Mouse (Mus musculus) cerebellum, adult 9-11 months (tissue): Measurements from ENCODE around the gene Dnajb1.
"Not testable (repeated sequence)": the region's sequence is repeated elsewhere in the genome, so short reads cannot be mapped to it uniquely, and the experiment has no call there.

Source experiments
- DNase-seq: peaks from one replicate; pipeline ENCODE4 v3.0.0; 2022

The Dnajb1 gene

DNA sequence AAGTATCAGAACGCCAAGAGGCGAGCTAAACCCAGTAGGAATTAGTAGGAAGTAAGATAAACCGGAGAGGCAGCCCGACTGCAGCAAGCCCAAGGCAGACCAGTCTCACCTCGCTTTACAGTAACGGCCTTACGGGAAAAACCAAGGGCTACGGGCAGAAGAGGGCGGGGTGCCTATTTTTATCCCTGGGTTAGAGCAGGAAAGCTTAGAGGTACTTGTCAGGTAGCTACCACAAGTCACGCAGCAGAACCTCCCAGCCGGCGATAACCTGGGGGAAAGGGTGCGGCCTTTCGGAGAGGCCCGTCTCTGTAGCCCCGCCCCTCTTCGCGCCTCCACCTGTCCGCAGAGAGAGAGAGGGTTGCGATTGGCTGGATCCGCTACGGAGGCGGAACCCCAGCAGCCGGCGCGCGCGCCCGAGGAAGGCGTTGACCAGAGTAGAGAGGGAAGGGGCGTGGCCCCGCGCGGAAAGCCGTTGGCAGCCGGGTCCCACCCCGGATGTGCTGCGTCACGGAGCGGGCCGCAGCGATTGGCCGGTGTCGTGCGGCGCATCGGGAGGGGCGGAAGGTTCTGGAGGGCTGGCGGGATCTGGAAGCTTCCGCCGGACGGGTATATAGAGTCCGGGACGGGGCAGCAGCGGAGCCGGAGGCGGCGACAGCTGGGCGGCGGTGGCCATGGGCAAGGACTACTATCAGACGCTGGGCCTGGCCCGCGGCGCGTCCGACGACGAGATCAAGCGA lies at the start of gene Dnajb1, which contains the start of gene Tecr:
Gene Dnajb1 (plus strand): TSS at position 533 of the 737 bp plus-strand sequence.
Gene Tecr (minus strand): TSS at position 311 of the 737 bp plus-strand sequence.
- peak; percentile 100 for DNase-seq

DNA sequence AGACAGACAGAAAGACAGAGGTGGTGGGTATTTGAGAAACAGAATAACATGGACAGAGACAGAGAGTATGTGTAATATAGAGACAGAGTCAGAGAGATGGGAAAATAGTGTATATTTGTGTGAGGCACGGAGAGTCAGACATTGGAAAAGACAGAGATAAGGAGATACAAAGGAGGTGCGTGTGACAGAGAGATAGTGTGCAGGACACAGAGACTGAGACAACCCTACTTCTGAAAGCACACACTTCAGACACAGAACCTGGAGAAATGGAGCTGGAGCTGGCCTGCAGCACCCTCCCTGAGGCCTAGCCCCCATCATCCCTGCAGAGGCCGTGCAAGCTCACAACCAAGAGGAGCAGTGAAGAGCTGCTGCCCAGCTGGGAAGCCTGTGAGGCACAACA lies 45.3 kb upstream of the Dnajb1 start:
- no peak for DNase-seq

DNA sequence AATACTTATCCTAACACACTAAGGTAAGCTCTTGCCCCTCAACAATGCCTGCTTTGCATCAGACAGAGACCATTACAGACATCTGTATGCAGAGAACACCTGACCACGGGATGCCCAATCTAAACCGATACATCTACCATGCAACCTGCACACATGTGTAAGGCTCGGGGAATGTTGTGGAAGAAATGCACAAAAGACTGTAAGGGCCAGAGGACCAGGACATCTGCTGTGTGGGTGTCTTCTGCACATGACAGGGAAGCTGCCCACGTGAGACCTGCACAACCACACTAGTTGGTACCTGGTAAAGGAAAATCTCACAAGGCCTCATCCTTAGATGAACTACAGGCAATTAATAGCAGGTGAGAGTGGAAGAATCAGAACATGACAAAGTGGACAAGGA lies 44.7 kb upstream of the Dnajb1 start:
- DNase-seq = no peak

DNA sequence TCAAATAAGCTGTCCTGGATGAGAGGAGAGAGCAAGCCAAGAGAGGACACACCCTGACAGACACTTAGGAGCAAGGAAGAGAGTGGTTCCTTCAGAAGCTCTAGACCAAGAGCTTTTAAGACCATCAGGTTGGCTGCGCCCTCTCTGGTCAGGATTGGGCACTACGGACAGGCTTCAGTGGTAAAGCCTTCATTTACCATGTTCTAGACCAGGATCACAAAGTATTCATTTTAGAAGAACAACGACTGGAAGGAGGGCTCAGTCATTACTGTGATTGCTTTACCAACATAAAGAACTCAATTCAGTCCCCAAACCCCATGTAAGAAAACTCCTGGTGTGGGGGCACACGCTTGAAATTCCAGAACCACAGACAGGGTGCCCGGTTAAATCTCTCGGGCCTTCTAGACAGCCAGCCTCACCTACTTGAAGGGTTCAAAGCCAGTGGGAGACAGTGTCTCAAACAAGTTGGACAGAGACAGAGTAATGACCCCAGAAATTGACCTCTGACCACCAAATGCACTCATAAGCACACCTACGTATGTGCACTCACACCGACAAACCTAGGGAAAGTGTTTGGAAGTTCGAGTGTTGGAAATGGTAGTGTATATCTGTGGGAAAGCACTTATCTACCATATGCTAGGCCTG lies 42.1 kb upstream of the Dnajb1 start:
- DNase-seq = peak; percentile 48

DNA sequence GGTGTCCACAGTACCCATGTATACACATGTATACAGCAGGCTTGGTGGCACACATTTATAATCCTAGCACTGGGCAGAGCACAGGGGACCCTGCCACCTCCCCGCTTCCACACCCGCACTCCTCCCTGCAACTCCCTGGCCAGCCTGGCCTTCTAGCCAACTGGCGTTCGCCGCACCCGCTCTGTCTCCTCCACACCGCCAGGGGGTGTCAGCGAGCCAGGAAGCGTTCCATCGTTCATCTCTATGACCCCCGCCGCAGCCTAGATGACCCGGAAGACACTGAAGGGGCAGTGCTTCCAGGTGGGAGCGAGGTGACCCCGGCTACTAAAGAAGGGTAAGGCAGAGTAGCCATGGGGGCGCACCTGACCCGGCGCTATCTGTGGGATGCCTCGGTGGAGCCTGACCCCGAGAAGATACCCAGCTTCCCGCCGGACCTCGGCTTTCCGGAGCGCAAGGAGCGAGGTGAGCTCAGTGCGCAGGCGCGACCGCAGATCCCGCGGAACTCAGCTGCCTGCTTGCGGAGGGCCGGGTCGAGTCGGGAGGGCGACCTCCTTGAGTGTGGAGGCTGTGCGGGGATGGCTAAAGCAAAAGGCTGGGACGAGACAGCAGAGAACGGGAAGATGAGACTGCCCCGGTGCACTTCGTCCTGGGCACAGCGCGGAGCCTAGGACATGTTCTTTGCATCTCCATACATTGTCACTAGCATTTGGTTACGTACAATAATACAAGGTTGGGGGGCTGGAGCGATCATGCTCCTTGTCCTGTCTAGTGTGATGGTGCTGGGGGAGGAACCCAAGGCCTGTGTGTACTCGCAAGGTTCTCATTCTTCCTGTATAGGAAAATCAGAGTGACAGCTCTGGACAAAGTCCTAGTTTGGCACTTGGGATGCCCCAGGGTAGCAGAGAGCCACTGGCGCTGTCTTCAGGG lies 41.3 kb upstream of the Dnajb1 start, which contains the start of gene Ndufb7:
Gene Ndufb7 (plus strand): TSS at position 203 of the 927 bp plus-strand sequence.
- DNase-seq = peak; percentile 96

DNA sequence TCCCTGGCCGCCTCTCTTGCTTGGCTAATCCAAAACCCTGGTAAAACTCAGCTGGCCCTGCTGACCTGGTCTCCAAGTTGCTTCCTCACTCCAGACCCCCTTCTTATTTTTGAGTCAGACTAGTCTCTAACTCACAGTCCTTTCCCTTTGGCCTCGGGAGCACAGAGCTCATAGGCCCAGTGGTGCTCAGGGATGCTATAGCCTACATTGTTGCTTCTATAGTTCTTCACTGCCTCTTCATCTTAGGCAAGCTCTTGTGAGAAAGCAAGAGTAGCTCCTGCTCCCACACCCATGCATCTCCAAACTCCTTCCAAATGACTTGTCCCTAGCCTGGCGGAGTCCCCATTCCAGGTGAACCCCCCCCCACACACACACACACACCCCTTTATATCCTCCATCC lies 40.3 kb upstream of the Dnajb1 start:
- peak; percentile 20 for DNase-seq

DNA sequence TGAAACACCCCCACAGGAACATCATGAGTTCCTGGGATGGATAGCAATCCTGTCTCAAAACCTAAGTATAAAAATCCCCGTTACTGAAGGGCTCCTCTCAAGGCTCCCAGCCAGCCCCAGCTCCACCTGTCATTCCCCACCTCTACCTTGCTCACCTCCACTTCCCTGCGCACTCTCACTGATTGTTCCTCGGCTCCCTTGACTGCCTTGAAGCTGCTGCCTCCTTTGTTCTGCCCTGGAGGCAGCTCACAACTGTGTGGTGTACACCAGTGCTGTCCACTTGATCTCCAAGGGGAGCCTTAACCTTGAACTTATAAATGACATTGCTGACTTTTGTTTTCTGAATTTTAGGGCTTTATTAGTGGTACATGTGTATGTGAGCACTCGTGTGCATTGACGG lies 39.9 kb upstream of the Dnajb1 start:
- peak; percentile 21 for DNase-seq

DNA sequence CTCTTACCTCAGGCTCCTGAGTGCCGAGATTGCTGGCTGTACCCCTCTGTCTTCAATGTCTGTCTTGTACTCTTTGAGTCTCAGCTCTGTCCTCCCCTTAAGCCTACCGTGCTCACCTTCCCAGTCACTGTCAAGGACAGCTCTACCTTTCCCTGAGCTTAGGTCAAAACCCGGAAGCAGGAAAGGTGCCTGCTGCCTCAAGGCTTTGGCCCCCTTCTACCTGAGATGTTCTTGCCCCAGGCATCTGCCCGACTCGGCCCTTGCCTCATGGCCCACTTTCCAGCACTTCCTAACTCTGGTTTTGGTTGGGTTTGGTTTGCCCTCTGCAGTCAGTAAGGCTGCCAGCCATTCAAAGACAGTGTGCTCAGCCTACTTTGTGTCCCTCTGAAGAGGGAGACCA lies 39.2 kb upstream of the Dnajb1 start:
- DNase-seq = no peak

DNA sequence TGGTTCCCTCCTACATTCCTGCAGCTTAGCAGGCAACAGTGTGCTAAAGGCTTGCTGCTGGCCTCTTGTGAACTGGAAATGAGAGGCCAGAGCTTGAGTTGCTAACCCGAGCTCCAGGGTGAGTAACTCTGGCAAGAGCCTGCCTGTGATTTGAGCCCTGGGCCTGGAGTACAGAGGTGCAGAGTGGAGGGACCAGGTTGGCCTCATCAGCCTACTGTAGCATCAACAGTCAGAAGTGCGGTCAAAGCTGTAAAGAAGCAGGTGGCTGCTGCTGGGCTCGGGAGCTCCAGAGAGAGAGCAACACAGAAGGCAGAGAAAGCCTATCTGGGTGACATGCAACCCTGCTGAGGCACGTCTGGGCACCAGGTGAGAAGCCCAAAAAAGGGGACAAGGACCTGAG lies 38.8 kb upstream of the Dnajb1 start:
- DNase-seq = peak; percentile 11

DNA sequence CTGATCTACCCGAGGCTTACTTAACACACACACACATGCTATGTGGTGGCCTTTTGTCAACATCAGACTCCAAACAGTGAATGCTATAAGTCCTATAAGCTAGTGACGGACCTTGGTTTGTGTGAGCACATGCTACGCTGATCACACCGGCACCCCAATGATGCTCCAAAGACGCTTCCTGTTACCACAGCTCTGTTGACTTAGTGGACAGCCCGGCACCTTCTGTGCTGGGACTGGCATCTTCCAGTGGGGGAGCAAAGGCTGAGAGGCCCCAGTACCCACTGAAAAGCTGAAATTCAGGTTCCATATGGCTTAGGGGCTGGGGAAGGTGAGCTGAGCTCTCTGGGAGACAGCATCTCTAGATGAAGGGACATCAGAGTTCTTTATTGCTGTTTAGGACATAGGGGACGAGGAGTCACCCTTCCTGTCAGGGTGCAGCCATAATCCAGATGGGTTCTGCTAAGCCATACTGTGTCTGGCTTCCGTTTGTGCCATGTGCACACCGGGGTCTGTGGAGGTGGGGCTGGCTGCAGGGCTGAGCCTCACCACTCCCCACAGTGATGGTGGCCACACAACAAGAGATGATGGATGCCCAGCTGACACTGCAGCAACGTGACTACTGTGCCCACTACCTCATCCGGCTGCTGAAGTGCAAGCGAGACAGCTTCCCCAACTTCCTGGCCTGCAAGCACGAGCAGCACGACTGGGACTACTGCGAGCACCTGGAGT lies 37.6 kb upstream of the Dnajb1 start:
- peak; percentile 23 for DNase-seq

DNA sequence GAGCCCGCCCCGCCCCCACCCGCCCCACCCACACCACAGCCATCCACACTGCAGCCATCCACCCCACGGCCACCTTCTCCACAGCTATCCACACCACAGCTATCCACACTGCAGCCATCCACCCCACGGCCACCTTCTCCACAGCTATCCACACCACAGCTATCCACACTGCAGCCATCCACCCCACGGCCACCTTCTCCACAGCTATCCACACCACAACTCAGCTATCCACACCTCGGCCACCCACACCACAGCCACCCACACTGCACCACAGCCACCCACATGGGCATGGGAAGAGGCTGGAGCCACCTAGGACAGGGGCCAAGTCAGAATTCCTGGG lies 37.0 kb upstream of the Dnajb1 start:
- DNase-seq = not testable (repeated sequence)

DNA sequence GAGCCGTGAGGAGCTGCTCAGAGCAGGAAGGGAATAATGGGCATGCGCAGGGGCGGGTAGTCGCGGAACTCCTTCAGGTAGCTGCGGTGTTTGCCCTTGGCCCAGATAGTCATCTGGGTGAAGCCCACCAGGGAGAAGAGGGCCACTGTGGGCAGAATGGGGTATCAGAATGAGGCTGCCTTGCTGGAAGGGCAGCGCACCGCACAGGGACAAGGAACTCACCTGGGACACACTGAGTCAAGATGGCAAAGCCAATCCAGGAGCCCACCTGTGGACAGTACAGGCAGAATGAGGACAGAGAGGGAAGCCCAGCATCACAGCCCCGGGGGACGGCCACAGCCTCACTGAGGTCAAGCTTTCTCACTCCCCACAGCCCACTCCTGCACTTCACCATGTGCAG lies 36.2 kb upstream of the Dnajb1 start:
- peak; percentile 34 for DNase-seq

DNA sequence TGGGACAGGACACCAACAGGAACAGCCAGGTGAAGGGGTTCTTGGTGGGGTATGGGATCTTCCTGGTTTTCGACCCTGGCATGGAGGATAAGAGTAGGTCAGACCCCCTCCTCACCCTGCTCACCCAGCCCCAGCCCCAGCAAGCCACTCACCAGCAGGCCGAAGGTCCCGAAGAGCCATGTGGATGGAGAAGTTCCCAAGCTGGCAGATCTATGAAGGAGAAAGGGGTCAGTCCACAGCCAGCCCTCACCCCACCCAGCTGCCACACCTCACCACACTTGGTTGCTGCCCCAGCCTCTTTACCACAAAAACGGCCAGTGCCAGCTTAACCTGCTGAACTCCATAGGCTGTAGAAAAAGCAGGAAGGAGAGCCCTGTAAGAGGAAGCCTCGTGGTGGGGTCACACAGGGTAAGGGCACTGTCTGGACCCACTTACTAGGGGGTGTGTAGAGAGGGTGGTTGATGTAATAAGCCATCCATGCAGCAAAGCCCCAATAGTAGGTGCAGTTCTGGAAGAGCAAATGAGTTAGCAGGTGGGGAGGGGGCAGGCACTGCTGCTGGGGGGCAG lies 35.7 kb upstream of the Dnajb1 start:
- peak; percentile 7 for DNase-seq

DNA sequence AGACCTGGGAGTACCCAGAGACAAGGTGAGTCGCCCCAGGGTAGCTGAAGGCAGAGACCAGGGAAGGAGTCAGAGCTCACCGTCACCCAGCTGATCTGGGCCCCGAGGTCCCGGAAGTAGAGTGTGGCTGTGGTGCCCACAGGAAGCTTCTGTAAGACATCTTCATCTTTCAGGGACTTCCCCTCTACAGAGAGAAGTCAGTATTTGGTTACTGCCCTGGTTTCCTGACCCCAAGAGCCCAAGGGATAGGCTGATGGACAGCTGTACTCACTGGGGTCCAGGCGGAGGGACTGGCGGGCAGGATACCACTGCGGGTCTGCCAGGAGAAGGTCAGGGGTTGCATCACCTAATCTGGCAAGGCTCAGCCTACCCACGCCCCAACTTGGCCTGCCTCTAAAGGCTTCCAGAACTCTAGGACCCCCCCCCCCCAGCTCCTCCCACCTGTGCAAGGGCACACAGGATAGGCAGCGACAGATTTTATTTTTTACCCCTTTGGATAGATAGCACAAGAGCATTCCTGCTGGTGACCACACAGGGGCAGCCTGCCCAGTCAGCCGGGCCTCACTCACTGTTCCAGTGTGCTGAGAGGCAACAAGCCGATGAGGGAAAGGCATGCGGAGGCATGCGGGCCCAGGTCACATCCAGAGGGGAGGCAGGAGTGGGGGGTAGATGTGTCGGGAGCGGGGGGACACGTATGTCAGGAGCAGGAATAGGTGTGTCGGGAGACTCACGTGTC lies 34.7 kb upstream of the Dnajb1 start:
- peak; percentile 25 for DNase-seq

DNA sequence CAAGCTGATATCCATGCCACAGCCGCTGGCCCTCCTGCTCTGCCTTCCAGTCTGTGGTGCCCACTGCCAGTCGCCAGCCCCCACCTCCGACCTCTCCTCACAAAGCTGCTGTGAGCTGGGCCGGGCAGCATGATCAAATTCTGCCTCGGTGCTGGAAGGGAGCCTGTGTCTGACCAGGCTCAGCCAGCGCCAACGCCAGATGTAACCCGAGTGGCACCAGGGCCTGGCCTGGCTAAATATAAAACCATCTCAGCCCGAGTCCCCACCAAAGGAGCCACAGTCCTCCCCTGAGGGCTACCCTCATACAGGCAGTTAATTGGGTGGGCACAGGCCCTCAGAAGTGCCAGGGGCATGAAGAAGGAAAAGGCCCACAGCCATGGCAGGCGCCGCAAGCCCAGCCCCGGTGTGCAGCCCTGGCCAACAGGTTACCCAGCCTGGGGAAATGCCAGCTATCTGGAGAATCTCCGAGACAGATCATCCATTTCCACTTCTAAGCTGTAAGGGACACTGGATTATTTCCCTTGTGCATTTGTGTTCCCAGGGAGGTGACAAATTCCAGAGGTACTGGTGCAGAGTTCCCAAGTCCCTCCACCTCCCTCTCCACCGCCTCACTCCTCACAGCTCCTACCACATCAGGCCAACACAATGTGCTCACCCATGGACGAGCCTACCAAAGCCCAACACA lies 33.2 kb upstream of the Dnajb1 start:
- peak; percentile 38 for DNase-seq

DNA sequence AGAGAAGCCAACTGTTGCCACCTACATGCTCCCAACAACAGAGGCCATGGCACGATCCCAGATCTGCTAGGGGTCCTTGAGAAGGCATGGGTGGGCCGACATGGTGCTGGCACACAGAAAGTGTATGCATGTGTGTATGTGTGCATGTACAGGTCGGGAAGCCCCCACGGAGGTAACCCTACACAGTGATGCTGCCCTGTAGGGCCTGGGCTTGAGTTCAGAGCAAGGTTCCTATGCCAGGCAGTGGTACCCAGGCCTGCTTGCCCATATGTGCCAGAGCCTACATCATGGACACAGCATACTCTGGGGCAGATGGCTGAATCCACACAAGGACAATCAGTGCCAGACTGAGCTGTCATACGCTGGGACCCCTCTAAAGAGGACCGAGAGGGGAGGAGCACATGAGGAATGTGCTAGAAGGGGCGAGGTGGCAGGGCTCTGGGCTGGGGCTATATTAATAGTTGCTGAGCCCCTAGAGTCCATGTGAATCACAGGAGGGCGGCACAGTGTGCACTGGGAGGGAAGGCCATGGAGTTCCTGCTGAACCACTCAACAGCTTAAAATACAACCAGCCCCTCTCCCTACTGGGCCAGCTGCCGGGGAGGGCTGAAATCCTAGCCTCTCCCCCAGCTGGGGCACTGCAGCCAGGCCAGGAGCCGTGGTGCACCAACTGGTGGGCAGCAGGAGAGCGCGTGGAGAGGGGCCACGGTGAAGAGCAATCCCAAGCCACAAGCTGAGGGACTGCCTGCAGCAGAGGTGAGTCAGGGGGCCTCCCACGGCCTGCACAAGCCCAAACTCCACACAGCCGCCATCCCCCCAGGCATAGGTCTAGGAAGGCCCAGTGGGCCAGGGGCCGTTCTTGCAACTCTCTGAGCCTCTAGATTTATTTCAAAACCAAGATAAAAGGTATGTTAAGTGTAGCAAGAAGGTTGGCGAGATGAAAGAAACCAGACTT lies 32.2 kb upstream of the Dnajb1 start:
- peak; percentile 38 for DNase-seq

DNA sequence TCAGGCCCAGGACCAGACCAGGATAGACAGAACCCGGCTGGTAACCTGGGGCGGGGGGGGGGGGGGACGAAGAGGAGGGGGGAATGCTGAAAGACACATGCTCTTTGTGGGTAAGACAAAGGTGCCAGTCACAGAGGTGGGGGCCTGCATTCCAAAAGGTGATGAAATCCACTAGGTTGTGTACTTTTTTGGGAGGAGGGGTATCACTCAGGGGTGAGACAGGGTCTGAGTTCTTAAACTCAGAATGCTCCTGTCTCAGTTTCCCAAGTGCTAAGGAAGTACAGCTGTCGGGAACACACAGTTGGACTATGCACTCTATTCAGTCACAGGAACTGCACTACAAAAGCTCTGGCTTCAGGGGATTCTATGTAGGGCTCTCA lies 31.5 kb upstream of the Dnajb1 start:
- peak; percentile 4 for DNase-seq

DNA sequence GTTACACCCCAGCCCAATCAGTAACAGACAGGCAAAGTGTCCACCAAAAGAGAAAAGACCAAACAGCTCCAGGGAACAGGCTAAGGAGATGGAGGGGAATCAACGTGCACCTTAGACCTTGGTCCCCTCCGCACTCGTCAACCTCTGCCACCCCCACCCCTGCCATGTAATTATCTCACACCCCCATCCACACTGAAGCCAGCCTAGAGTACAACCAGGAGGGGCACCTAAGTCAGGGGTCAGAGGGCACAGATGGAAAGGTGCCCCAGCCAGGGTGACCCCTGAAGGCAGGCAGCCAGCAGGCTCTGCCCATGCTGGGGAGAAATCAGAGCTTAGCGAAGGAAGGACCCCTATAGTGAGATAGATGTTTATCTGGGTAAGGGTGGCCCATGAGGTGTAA lies 31.1 kb upstream of the Dnajb1 start:
- peak; percentile 23 for DNase-seq

DNA sequence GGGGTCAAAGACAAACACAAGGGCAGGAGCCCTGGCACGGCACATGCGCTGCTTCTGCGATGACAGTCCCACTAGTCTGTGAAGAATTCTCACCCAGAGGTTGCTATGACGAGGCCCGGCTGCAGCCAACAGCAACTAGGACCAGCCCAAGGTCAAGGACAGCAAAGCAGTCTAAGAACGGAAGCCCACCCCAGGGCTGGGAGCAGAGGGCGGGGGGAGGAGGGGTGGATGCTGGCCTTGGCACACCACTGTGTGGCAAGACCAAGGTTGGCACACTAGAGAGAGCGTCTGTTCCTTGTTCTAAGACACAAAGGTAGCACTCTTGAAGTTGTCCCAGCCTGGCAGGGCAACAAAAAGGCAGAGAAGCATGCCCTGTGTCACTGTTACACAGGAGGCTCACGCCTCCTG lies 30.6 kb upstream of the Dnajb1 start:
- DNase-seq = peak; percentile 39
